Mouse (Mus musculus) testis, adult 2 months (tissue): Measurements from ENCODE around the gene Rptor. TPM values are rescaled to one million over a fixed set of nuclear protein-coding genes. Genes with fewer than 3 reads are reported as not detected.

Experiments used
- H3K27ac ChIP-seq: fragments of 200-500 bp; 2 replicates; pipeline ENCODE4 v1.5.1; 2012; ENCODE audit warnings: low read depth, low read length; ENCODE audit not compliant: control insufficient read depth, insufficient read depth
- H3K27me3 ChIP-seq: fragments of 200-500 bp; 2 replicates; pipeline ENCODE4 v1.6.1; 2012; ENCODE audit warnings: mild to moderate bottlenecking, low read length, moderate library complexity; ENCODE audit not compliant: control insufficient read depth, insufficient read depth
- H3K36me3 ChIP-seq: fragments of 200-500 bp; 2 replicates; pipeline ENCODE4 v1.6.1; 2012; ENCODE audit warnings: mild to moderate bottlenecking, low read length; ENCODE audit not compliant: control insufficient read depth, insufficient read depth
- H3K4me1 ChIP-seq: fragments of 200-500 bp; 2 replicates; pipeline ENCODE4 v1.6.1; 2012; ENCODE audit warnings: low read length; ENCODE audit not compliant: control insufficient read depth, insufficient read depth
- H3K4me3 ChIP-seq: fragments of 200-500 bp; 2 replicates; pipeline ENCODE4 v1.5.1; 2012; ENCODE audit warnings: low read depth, mild to moderate bottlenecking, low read length, moderate library complexity, mixed read lengths; ENCODE audit not compliant: control insufficient read depth
- CTCF ChIP-seq: fragments of 200-500 bp; IDR thresholded peaks from 2 replicates; pipeline ENCODE4 v1.5.1; 2012; ENCODE audit warnings: low read depth, mild to moderate bottlenecking, inconsistent platforms, low read length, moderate library complexity; ENCODE audit not compliant: control insufficient read depth, insufficient read depth, insufficient replicate concordance
- POLR2A ChIP-seq: fragments of 200-500 bp; IDR thresholded peaks from 2 replicates; pipeline ENCODE4 v1.6.1; 2012; ENCODE audit warnings: low read depth, mild to moderate bottlenecking, inconsistent platforms, low read length, moderate library complexity; ENCODE audit not compliant: control insufficient read depth
- polyA plus RNA-seq: library from polyadenylated mRNA; depleted of rRNA; stranded (reverse); fragments of >200 nt; gene quantifications from 2 replicates; pipeline ENCODE4 v1.2.3, GENCODE M21; 2012

Gene Rptor
- polyA plus RNA-seq, 1 experiment: 25.4 TPM

DNA sequence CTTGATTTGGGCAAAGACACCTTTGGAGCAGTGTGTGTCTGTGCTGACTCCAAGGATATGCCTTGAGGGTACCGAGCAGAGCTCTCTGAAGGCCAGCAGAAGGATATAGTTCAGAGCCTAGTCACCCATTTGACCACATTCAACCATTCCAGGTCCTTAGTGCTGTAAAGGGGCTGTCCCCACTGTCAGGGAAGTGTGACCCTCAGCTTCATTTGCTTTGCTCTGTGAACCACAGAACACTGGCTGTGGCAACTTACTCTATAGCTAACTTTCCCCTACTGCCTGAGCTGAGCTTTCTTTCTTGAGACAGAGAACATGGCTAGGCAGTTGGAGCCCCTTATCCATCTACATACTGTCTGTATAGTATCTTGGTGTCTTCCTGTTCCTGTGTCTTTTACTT is 175.2 kb downstream of the Rptor start:
- H3K36me3 ChIP-seq: no peaks in the 10 kb centered on the region
- H3K4me3 ChIP-seq: no peak overlapping the region
- no peaks in the 10 kb centered on the region for H3K27me3 ChIP-seq
- no peak overlapping the region for H3K27ac ChIP-seq
- TF ChIP-seq CTCF (no peak), POLR2A (no peak)
- H3K4me1 ChIP-seq: no peaks in the 10 kb centered on the region

DNA sequence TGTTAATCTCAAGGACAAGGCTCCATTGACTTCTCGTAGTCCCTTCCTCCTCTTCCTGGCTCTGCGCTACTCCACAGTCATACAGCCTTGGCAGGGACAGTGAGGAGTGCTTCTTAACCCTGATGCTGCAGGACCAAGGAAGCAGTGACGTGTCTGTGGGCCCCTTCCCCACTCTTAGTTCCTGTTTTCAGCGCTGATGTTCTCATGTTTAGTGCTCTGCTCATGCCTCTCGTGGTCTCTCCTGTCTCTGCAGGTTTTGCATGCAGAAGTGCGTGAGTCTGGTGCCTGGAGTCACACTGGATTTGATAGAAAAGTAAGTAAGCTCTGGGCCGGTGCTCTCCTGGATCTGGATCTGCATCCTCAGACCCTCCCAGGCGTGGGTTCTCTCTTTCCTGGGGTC is 177.6 kb downstream of the Rptor start:
- no peaks in the 10 kb centered on the region for H3K27me3 ChIP-seq
- H3K27ac ChIP-seq: no peak overlapping the region
- TF ChIP-seq CTCF (no peak), POLR2A (no peak)
- no peaks in the 10 kb centered on the region for H3K4me1 ChIP-seq
- no peak overlapping the region for H3K4me3 ChIP-seq
- H3K36me3 ChIP-seq: no peaks in the 10 kb centered on the region

DNA sequence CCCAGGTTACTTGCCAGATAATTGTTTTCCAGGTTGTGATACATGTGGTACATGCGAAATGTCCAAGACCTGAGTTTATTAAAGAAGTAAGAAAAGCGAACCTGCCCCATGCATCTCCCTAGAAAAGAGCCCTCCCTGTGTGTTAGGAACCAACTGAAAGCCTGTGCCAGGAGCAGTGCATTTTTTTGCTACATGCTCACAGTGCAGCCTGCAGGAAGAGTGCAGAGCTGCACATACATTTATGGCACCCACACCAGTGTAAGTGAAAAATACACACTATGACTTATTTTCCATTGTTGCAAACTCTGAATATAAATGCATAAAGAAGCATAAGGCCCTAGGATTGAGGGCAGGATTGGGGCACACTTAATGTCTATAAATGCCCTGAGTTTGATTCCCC is 178.5 kb downstream of the Rptor start:
- Histone ChIP-seq H3K4me3 (no peak overlapping the region), H3K4me1 (no peaks in the 10 kb centered on the region), H3K27ac (no peak overlapping the region), H3K36me3 (no peaks in the 10 kb centered on the region), H3K27me3 (no peaks in the 10 kb centered on the region)
- TF ChIP-seq POLR2A: no peak
- TF ChIP-seq CTCF: no peak

DNA sequence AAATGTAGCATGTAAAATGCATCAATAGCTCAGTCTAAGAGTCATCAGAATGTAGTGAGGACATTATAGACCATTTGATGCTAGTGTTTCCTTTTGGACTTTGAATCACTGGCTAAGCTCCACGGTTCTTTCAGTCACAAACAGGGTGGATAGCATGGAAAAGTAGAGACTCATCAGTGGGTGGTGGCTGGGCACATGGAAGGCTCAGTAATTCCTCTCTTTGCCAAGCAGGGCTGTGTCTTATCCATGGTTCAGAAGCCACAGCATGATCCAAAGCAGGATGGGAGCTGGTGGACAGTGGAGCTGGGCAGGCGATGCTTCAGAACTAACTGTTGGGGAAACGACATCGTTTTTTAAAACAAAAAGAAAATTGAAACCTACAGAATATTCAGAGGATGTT is 179.0 kb downstream of the Rptor start:
- H3K4me1 ChIP-seq: no peaks in the 10 kb centered on the region
- no peaks in the 10 kb centered on the region for H3K27me3 ChIP-seq
- no peaks in the 10 kb centered on the region for H3K36me3 ChIP-seq
- H3K4me3 ChIP-seq: no peak overlapping the region
- no peak for TF ChIP-seq CTCF
- no peak for TF ChIP-seq POLR2A
- no peak overlapping the region for H3K27ac ChIP-seq

DNA sequence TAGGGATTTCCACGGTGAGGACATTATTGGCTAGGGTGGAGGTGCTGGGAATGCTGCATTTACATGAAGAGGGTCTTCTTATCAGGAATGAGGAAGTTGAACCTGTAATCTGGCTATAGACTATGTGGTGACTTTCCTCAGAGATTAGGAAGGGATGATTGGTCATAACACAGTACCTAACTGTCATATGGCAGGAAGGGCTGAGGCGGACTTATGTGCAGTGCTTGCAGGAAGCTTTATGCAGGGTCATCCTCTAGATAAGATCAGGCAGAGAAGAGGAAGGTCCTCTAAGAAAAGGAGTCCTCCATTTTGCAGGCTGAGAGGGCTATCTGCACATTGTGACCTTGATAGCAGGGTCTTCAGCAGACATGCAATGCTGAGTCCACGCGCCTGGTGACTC is 180.9 kb downstream of the Rptor start:
- TF ChIP-seq POLR2A (no peak), CTCF (no peak)
- Histone ChIP-seq H3K27me3 (no peaks in the 10 kb centered on the region), H3K4me3 (no peak overlapping the region), H3K36me3 (no peaks in the 10 kb centered on the region), H3K27ac (no peak overlapping the region), H3K4me1 (no peaks in the 10 kb centered on the region)

DNA sequence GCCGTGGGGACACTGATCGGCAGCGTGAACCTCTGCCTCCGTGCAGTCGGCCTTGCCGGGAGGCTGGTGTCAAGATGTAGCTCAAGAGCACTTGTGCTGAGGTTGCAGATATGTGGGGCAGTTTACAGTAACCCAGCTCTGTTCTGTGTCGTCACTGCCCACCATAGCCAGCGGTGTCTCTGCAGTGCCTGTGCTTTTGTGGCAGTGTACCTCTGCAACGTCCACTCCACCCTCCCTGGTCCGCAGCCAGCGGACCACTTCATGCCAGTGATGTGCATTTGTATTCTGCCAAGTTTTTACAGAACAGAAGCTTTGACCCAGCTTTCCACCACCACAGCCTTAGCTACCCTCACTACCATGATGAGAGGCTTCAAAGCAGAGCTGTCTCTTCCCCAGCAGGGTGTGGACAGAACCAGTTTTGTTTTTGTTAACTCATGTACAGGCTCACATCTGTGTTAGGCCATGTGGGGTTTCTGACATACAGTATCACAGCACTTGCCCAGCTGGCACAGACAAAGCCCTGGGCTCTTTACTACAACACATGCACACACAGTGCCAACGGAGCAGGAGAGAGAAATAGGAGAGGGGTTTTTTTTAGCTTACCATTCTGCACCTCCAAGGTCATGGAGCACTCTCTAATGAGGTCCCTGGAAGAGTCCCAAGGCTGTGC is 182.1 kb downstream of the Rptor start:
- no peak for TF ChIP-seq POLR2A
- TF ChIP-seq CTCF: no peak
- Histone ChIP-seq H3K4me3 (no peak overlapping the region), H3K4me1 (no peaks in the 10 kb centered on the region), H3K27ac (no peak overlapping the region), H3K36me3 (no peaks in the 10 kb centered on the region), H3K27me3 (no peaks in the 10 kb centered on the region)

DNA sequence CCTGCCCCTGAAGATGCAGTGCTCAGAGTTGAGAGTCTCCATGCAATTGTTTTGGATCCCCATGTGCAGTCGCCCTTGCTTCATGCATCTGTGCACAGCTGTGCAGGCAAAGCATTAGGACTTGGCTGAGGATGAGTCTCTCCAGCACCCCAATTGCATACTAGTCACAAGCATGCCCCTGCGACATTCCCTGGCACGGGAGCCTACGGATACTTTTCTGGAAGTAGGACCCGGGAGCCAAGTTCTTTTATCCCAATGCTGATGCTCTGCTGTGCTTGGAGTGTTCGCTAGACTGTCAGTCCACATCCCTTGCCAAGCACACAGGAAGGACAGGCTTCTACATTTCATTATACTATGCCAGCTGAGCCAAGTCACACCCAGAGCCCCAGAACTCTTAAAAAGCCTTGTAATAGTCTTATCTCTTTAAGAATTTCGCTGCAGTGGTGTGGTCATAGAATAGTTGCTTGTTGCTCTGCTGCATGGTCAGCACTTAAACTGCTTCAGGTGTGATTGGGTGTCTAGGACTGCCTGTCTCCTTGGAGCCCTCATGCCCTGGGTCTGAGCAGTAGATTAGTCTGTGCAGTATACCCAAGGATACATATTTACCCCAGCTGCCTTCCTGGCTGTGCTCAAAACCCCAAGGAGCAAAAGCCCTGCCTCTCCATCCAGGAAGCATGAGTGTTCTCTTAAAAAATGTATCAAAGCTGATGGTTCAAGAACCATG is 183.1 kb downstream of the Rptor start:
- Histone ChIP-seq H3K4me3 (no peak overlapping the region), H3K27me3 (no peaks in the 10 kb centered on the region), H3K27ac (no peak overlapping the region), H3K4me1 (no peaks in the 10 kb centered on the region), H3K36me3 (no peaks in the 10 kb centered on the region)
- TF ChIP-seq POLR2A (no peak), CTCF (no peak)
